Mouse (Mus musculus) natural killer cell, adult 2 months (primary cell): ENCODE data around the gene Gm45194.

Experiments used
- DNase-seq, 2 experiments: peaks; one replicate each; pipeline ENCODE4 v3.0.0; 2022; ENCODE audit warnings: low spot score in 2 of 2

The Gm45194 gene

GRCm38 (mm10) chrX:111891089-111891488, at the start of gene Gm45194:
Gene Gm45194 (plus strand): TSS chrX:111891389.
- no peak for DNase-seq

GRCm38 (mm10) chrX:111855878-111856277, 35.3 kb upstream of the Gm45194 start:
- DNase-seq: no peak

GRCm38 (mm10) chrX:111881251-111881650, 9.9 kb upstream of the Gm45194 start:
- no peak for DNase-seq

GRCm38 (mm10) chrX:111894321-111895050, 3.3 kb downstream of the Gm45194 start:
- DNase-seq: no peak

- DNase-seq: no peak
Measured at GRCm38 (mm10) chrX:111895084-111895779, 4.0 kb downstream of the Gm45194 start.

- DNase-seq: no peak
Measured at GRCm38 (mm10) chrX:111917422-111917821, 26.2 kb downstream of the Gm45194 start.

GRCm38 (mm10) chrX:111960909-111961308, 69.7 kb downstream of the Gm45194 start:
- DNase-seq: no peak

- no peak for DNase-seq
Measured at GRCm38 (mm10) chrX:111999661-112000060, 108.5 kb downstream of the Gm45194 start.

- DNase-seq: no peak
Measured at GRCm38 (mm10) chrX:112010707-112011106, 119.5 kb downstream of the Gm45194 start, which contains the start of gene Tex16. Gene Tex16 (plus strand): TSS chrX:112011007.

- DNase-seq: no peak
Measured at GRCm38 (mm10) chrX:112238749-112239148, 347.6 kb downstream of the Gm45194 start, which contains the start of gene 4933403O08Rik. Gene 4933403O08Rik (plus strand): TSS chrX:112239049.

- DNase-seq: no peak
Measured at GRCm38 (mm10) chrX:112242916-112243315, 351.7 kb downstream of the Gm45194 start.

GRCm38 (mm10) chrX:112255513-112255912, 364.3 kb downstream of the Gm45194 start:
- DNase-seq: no peak

GRCm38 (mm10) chrX:112273550-112273949, 382.4 kb downstream of the Gm45194 start:
- no peak for DNase-seq
